Mouse (Mus musculus) stomach, postnatal 0 days (tissue): ENCODE data around the gene Chmp2a.

ENCODE experiments used
- CTCF ChIP-seq: IDR thresholded peaks from 2 replicates; pipeline ENCODE4 v1.5.1; 2016; ENCODE audit warnings: antibody characterized with exemption, low read depth, mild to moderate bottlenecking, moderate library complexity
- EP300 ChIP-seq: optimal IDR thresholded peaks from 2 replicates; pipeline ENCODE3; 2016; ENCODE audit warnings: antibody characterized with exemption

GRCm38 (mm10) chr7:13034148-13034977 is at the start of gene Chmp2a:
- TF ChIP-seq EP300, result no peak
- TF ChIP-seq CTCF, result no peak
